Mouse (Mus musculus) liver, adult 2 months (tissue): ENCODE measurements around the gene Cdkl2.

Source experiments
- CTCF ChIP-seq: fragments of 200-500 bp; IDR thresholded peaks from 2 replicates; pipeline ENCODE4 v1.5.1; 2011; ENCODE audit warnings: low read depth, low read length, control low read depth
- POLR2A ChIP-seq: fragments of 200-500 bp; IDR thresholded peaks from 2 replicates; pipeline ENCODE4 v1.6.1; 2011; ENCODE audit warnings: low read length, control low read depth; ENCODE audit not compliant: insufficient read depth; ENCODE audit errors: extremely low read depth

- peak; percentile 41; the same call in 1 of the 2 replicates for TF ChIP-seq POLR2A
- no peak for TF ChIP-seq CTCF
Measured at GRCm38 (mm10) chr5:91962639-91963440, 80.8 kb downstream of the Cdkl2 start, which contains the start of gene Rchy1.
